Mouse (Mus musculus): ENCODE measurements around the gene Zdhhc6. TPM values are rescaled to one million over a fixed set of nuclear protein-coding genes. Genes with fewer than 3 reads are reported as not detected.
A peak's percentile ranks its signal among the peaks of the same experiment; 100 is the strongest.

Gene Zdhhc6
- polyA plus RNA-seq, 1 experiment: 65.9 TPM

DNA sequence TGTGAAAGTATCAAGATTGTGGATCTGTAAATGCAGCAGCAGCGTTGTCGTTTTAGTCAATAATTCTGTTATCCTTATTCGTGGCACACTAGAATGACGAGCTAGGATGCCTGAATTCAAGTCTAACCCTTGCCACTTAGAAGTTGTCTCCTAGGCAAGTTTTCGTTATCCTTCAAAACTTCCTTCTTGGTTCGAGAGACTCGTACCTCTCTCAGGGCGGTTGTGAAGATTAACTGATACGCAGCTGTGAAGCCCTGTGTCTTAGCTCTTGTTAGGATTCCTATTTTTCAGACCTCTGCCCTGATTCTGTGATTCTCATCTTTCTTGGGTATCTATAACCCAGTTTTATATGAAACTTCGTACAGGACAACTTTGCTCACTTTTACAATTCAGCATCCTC is 1.1 kb upstream of the Zdhhc6 start:
- no peaks in the 10 kb centered on the region for H3K4me1 ChIP-seq (ENCODE audit: control insufficient read depth, insufficient read depth, low read length)
- peaks cover 4% of the 10 kb centered on the region for H3K36me3 ChIP-seq (ENCODE audit: control insufficient read depth, insufficient read depth, low read length, poor library complexity, severe bottlenecking)
- no peaks in the 10 kb centered on the region for H3K27me3 ChIP-seq (ENCODE audit: control insufficient read depth, insufficient read depth, low read length, poor library complexity, severe bottlenecking)
- H3K4me3 ChIP-seq (ENCODE audit: low read depth, low read length): no peak overlapping the region
- H3K27ac ChIP-seq (ENCODE audit: insufficient read depth, low read length): no peak overlapping the region
- H3K9ac ChIP-seq (ENCODE audit: low read depth, poor library complexity, severe bottlenecking): peak overlapping the region; percentile 72; the same call in 1 of the 2 replicates
- no peaks in the 10 kb centered on the region for H3K9me3 ChIP-seq (replicated peaks; ENCODE audit: control insufficient read depth, insufficient read depth, low read length, poor library complexity, severe bottlenecking)
- TF ChIP-seq CTCF (IDR thresholded peaks at IDR 0.05; ENCODE audit: low read depth, low read length) (no peak), POLR2A (IDR thresholded peaks at IDR 0.05; ENCODE audit: insufficient read depth, low read length) (no peak), EP300 (IDR thresholded peaks at IDR 0.05; ENCODE audit: insufficient read depth, low read depth, low read length) (no peak)

DNA sequence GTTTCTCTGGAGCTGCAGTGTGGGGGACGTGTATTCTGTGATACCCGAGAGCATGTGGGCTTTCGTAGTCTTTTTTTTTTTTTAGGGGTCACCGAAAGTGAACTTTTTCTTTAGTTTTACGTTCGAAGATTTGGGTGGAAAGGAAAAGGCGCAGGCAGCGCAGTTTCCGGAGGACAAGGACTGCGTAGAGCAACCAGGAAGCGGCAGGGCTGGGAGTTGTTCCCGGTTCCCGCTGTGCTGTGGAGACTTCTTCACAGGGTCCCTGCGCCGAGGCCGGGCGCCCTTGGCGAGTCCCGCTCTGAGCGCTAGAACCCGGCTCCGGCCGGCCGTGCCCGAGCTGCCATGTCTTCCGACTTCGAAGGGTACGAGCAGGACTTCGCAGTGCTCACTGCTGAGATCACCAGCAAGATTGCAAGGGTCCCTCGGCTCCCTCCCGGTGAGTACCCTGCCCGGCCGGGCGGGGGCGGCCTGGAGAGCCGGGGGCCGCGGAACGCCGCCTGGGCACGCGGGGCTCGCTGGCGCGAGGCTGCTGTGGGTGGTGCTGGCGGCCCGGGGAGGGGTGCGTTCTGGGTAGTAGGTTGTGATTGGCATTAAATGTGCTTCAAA is 380 bp upstream of the Zdhhc6 start, which contains the start of gene Vti1a:
Gene Vti1a, plus strand, starts transcription at position 187 of the 606 bp plus-strand sequence.
- TF ChIP-seq CTCF (IDR thresholded peaks at IDR 0.05; ENCODE audit: low read depth, low read length) (no peak), EP300 (IDR thresholded peaks at IDR 0.05; ENCODE audit: insufficient read depth, low read depth, low read length) (no peak), POLR2A (IDR thresholded peaks at IDR 0.05; ENCODE audit: insufficient read depth, low read length) (no peak)
- H3K4me3 ChIP-seq (ENCODE audit: low read depth, low read length): peak within 1 kb of the TSS; percentile 92
- peaks cover 9% of the 10 kb centered on the region for H3K36me3 ChIP-seq (ENCODE audit: control insufficient read depth, insufficient read depth, low read length, poor library complexity, severe bottlenecking)
- no peaks in the 10 kb centered on the region for H3K27me3 ChIP-seq (ENCODE audit: control insufficient read depth, insufficient read depth, low read length, poor library complexity, severe bottlenecking)
- no peaks in the 10 kb centered on the region for H3K9me3 ChIP-seq (replicated peaks; ENCODE audit: control insufficient read depth, insufficient read depth, low read length, poor library complexity, severe bottlenecking)
- no peaks in the 10 kb centered on the region for H3K4me1 ChIP-seq (ENCODE audit: control insufficient read depth, insufficient read depth, low read length)
- peak within 1 kb of the TSS; percentile 72 for H3K9ac ChIP-seq (ENCODE audit: low read depth, poor library complexity, severe bottlenecking)
- H3K27ac ChIP-seq (ENCODE audit: insufficient read depth, low read length): no peak within 1 kb of the TSS

- Histone ChIP-seq H3K9ac (ENCODE audit: low read depth, poor library complexity, severe bottlenecking) (no peak overlapping the region), H3K4me3 (ENCODE audit: low read depth, low read length) (no peak overlapping the region), H3K9me3 (replicated peaks; ENCODE audit: control insufficient read depth, insufficient read depth, low read length, poor library complexity, severe bottlenecking) (no peaks in the 10 kb centered on the region), H3K27ac (ENCODE audit: insufficient read depth, low read length) (no peak overlapping the region), H3K27me3 (ENCODE audit: control insufficient read depth, insufficient read depth, low read length, poor library complexity, severe bottlenecking) (no peaks in the 10 kb centered on the region), H3K4me1 (ENCODE audit: control insufficient read depth, insufficient read depth, low read length) (no peaks in the 10 kb centered on the region), H3K36me3 (ENCODE audit: control insufficient read depth, insufficient read depth, low read length, poor library complexity, severe bottlenecking) (peaks cover 27% of the 10 kb centered on the region)
- TF ChIP-seq EP300 (IDR thresholded peaks at IDR 0.05; ENCODE audit: insufficient read depth, low read depth, low read length) (no peak), CTCF (IDR thresholded peaks at IDR 0.05; ENCODE audit: low read depth, low read length) (no peak), POLR2A (IDR thresholded peaks at IDR 0.05; ENCODE audit: insufficient read depth, low read length) (no peak)
Measured at GRCm38 (mm10) chr19:55313649-55314048, 2.2 kb downstream of the Zdhhc6 start.

DNA sequence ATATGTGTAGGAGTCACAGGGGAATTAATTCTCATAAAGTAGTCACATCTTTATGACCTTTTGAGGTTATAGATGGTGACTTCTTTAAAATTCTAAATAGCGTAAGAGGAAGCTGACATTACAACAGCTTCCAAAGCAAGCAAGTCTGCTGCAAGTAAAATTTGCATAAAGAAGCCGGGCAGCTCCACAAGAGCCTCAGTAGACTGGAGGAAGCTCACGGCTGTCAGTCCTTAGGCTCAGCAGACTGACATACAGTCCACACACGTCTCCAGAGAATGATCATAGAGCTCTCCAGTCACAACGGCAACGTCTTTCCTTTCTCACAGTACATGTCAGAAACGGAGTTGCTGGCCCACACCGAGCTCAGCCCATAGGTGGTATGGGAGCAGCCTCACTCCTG is 4.0 kb downstream of the Zdhhc6 start:
- Histone ChIP-seq H3K9ac (ENCODE audit: low read depth, poor library complexity, severe bottlenecking) (no peak overlapping the region), H3K4me3 (ENCODE audit: low read depth, low read length) (no peak overlapping the region), H3K4me1 (ENCODE audit: control insufficient read depth, insufficient read depth, low read length) (no peaks in the 10 kb centered on the region), H3K9me3 (replicated peaks; ENCODE audit: control insufficient read depth, insufficient read depth, low read length, poor library complexity, severe bottlenecking) (no peaks in the 10 kb centered on the region), H3K27ac (ENCODE audit: insufficient read depth, low read length) (no peak overlapping the region), H3K27me3 (ENCODE audit: control insufficient read depth, insufficient read depth, low read length, poor library complexity, severe bottlenecking) (no peaks in the 10 kb centered on the region), H3K36me3 (ENCODE audit: control insufficient read depth, insufficient read depth, low read length, poor library complexity, severe bottlenecking) (peaks cover 39% of the 10 kb centered on the region)
- TF ChIP-seq EP300 (IDR thresholded peaks at IDR 0.05; ENCODE audit: insufficient read depth, low read depth, low read length): no peak
- no peak for TF ChIP-seq CTCF (IDR thresholded peaks at IDR 0.05; ENCODE audit: low read depth, low read length)
- no peak for TF ChIP-seq POLR2A (IDR thresholded peaks at IDR 0.05; ENCODE audit: insufficient read depth, low read length)

GRCm38 (mm10) chr19:55305024-55305423 is 10.8 kb downstream of the Zdhhc6 start:
- H3K4me1 ChIP-seq (ENCODE audit: control insufficient read depth, insufficient read depth, low read length): no peaks in the 10 kb centered on the region
- peaks cover 51% of the 10 kb centered on the region for H3K36me3 ChIP-seq (ENCODE audit: control insufficient read depth, insufficient read depth, low read length, poor library complexity, severe bottlenecking)
- no peak overlapping the region for H3K4me3 ChIP-seq (ENCODE audit: low read depth, low read length)
- no peak overlapping the region for H3K27ac ChIP-seq (ENCODE audit: insufficient read depth, low read length)
- H3K9ac ChIP-seq (ENCODE audit: low read depth, poor library complexity, severe bottlenecking): no peak overlapping the region
- H3K27me3 ChIP-seq (ENCODE audit: control insufficient read depth, insufficient read depth, low read length, poor library complexity, severe bottlenecking): no peaks in the 10 kb centered on the region
- no peaks in the 10 kb centered on the region for H3K9me3 ChIP-seq (replicated peaks; ENCODE audit: control insufficient read depth, insufficient read depth, low read length, poor library complexity, severe bottlenecking)
- no peak for TF ChIP-seq CTCF (IDR thresholded peaks at IDR 0.05; ENCODE audit: low read depth, low read length)
- no peak for TF ChIP-seq EP300 (IDR thresholded peaks at IDR 0.05; ENCODE audit: insufficient read depth, low read depth, low read length)
- no peak for TF ChIP-seq POLR2A (IDR thresholded peaks at IDR 0.05; ENCODE audit: insufficient read depth, low read length)

DNA sequence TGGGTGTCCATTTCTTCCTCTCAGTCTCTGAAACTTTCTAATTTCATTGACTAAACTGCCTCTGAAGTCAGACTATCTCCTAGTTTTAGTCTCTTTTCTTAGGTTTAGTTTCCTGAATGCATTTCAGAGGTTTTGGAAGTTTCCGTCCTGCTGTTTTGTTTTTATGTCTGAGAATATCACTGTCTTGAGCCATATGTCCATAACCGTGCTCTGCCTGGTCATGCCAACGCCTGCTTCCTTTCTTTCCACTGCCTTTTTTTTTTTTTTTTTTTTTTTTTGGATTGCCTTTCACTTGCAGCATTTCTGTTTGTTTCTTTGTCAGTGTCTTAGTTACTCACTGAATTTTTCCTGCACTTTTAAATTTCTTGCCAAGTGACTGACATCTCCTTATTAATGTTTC is 15.3 kb downstream of the Zdhhc6 start:
- H3K9ac ChIP-seq (ENCODE audit: low read depth, poor library complexity, severe bottlenecking): no peak overlapping the region
- no peaks in the 10 kb centered on the region for H3K27me3 ChIP-seq (ENCODE audit: control insufficient read depth, insufficient read depth, low read length, poor library complexity, severe bottlenecking)
- H3K27ac ChIP-seq (ENCODE audit: insufficient read depth, low read length): no peak overlapping the region
- no peak overlapping the region for H3K4me3 ChIP-seq (ENCODE audit: low read depth, low read length)
- no peaks in the 10 kb centered on the region for H3K4me1 ChIP-seq (ENCODE audit: control insufficient read depth, insufficient read depth, low read length)
- peaks cover 39% of the 10 kb centered on the region for H3K36me3 ChIP-seq (ENCODE audit: control insufficient read depth, insufficient read depth, low read length, poor library complexity, severe bottlenecking)
- no peaks in the 10 kb centered on the region for H3K9me3 ChIP-seq (replicated peaks; ENCODE audit: control insufficient read depth, insufficient read depth, low read length, poor library complexity, severe bottlenecking)
- no peak for TF ChIP-seq POLR2A (IDR thresholded peaks at IDR 0.05; ENCODE audit: insufficient read depth, low read length)
- TF ChIP-seq EP300 (IDR thresholded peaks at IDR 0.05; ENCODE audit: insufficient read depth, low read depth, low read length): no peak
- no peak for TF ChIP-seq CTCF (IDR thresholded peaks at IDR 0.05; ENCODE audit: low read depth, low read length)
